Mouse (Mus musculus): ENCODE data around the gene C2.

C2 gene

GRCm38 (mm10) chr17:34879336-34879879, 18.7 kb downstream of the C2 start, which contains the start of gene Zbtb12:
Gene Zbtb12, plus strand, starts transcription at chr17:34879483.
- no peak for DNase-seq (ENCODE audit: low spot score)

- DNase-seq (ENCODE audit: low spot score): no peak
These were observed 23.7 kb downstream of the C2 start for GRCm38 (mm10) chr17:34874321-34874720.

GRCm38 (mm10) chr17:34865981-34866380, 32.1 kb downstream of the C2 start:
- no peak for DNase-seq (ENCODE audit: low spot score)

GRCm38 (mm10) chr17:34862416-34863081, 35.5 kb downstream of the C2 start, which contains the start of gene Cfb:
Gene Cfb, minus strand, starts transcription at chr17:34862518.
- DNase-seq (ENCODE audit: low spot score): no peak

- DNase-seq (ENCODE audit: low spot score): no peak
These were observed 36.2 kb downstream of the C2 start for GRCm38 (mm10) chr17:34861704-34862415.

- no peak for DNase-seq (ENCODE audit: low spot score)
These were observed 37.6 kb downstream of the C2 start for GRCm38 (mm10) chr17:34860514-34860913.

GRCm38 (mm10) chr17:34858670-34859069, 39.4 kb downstream of the C2 start:
- no peak for DNase-seq (ENCODE audit: low spot score)

- peak; percentile 32 for DNase-seq (ENCODE audit: low spot score)
These were observed 42.2 kb downstream of the C2 start for GRCm38 (mm10) chr17:34855825-34856224.

GRCm38 (mm10) chr17:34854761-34855160, 43.3 kb downstream of the C2 start:
- DNase-seq (ENCODE audit: low spot score): no peak

- DNase-seq (ENCODE audit: low spot score): no peak
These were observed 44.6 kb downstream of the C2 start for GRCm38 (mm10) chr17:34853511-34853910.

GRCm38 (mm10) chr17:34850517-34851125, 47.4 kb downstream of the C2 start:
- DNase-seq (ENCODE audit: low spot score): no peak

- DNase-seq (ENCODE audit: low spot score): peak; percentile 96
These were observed 48.1 kb downstream of the C2 start, which contains the start of the genes Skiv2l and Nelfe for GRCm38 (mm10) chr17:34849722-34850516. Gene Skiv2l, minus strand, starts transcription at chr17:34850210. Gene Nelfe, plus strand, starts transcription at chr17:34850391.

- DNase-seq (ENCODE audit: low spot score): no peak
These were observed 50.5 kb downstream of the C2 start for GRCm38 (mm10) chr17:34847615-34848014.

GRCm38 (mm10) chr17:34847192-34847591, 50.9 kb downstream of the C2 start:
- DNase-seq (ENCODE audit: low spot score): no peak

GRCm38 (mm10) chr17:34844884-34845283, 53.2 kb downstream of the C2 start:
- DNase-seq (ENCODE audit: low spot score): no peak

GRCm38 (mm10) chr17:34840736-34841307, 57.2 kb downstream of the C2 start:
- DNase-seq (ENCODE audit: low spot score): peak; percentile 32

- DNase-seq (ENCODE audit: low spot score): no peak
These were observed 59.3 kb downstream of the C2 start for GRCm38 (mm10) chr17:34838785-34839184.

- no peak for DNase-seq (ENCODE audit: low spot score)
These were observed 60.4 kb downstream of the C2 start for GRCm38 (mm10) chr17:34837464-34838324.

- peak; percentile 95 for DNase-seq (ENCODE audit: low spot score)
These were observed 61.2 kb downstream of the C2 start, which contains the start of the genes Stk19 and Dxo for GRCm38 (mm10) chr17:34836856-34837221. Gene Stk19, minus strand, starts transcription at chr17:34836945. Gene Dxo, plus strand, starts transcription at chr17:34837019.

GRCm38 (mm10) chr17:34836155-34836855, 61.8 kb downstream of the C2 start:
- DNase-seq (ENCODE audit: low spot score): no peak

Measured in c-Kit-positive CD71-positive TER-119-positive erythroid progenitor cells, embryonic 14.5 days (primary cell).